Mouse (Mus musculus): Measurements from ENCODE around the gene Olfr492.

The Olfr492 gene

GRCm38 (mm10) chr7:108323574-108323973 lies at the start of gene Olfr492:
TSS of gene Olfr492 (minus strand) at chr7:108323674.
- DNase-seq (ENCODE audit: extremely low spot score, low spot score): no peak

GRCm38 (mm10) chr7:108365035-108365434 lies 41.6 kb upstream of the Olfr492 start, which contains the start of gene Olfr494:
TSS of gene Olfr494 (plus strand) at chr7:108365335.
- no peak for DNase-seq (ENCODE audit: extremely low spot score, low spot score)

GRCm38 (mm10) chr7:108346879-108347278 lies 23.4 kb upstream of the Olfr492 start, which contains the start of gene Olfr493:
TSS of gene Olfr493 (minus strand) at chr7:108346979.
- DNase-seq (ENCODE audit: extremely low spot score, low spot score): no peak

- DNase-seq (ENCODE audit: extremely low spot score, low spot score): no peak
Measured at GRCm38 (mm10) chr7:108313151-108313550, 10.3 kb downstream of the Olfr492 start, which contains the start of gene Olfr491. TSS of gene Olfr491 (plus strand) at chr7:108313451.

- DNase-seq (ENCODE audit: extremely low spot score, low spot score): no peak
Measured at GRCm38 (mm10) chr7:108288834-108289233, 34.6 kb downstream of the Olfr492 start, which contains the start of gene Olfr490. TSS of gene Olfr490 (minus strand) at chr7:108288934.
